Mouse (Mus musculus) midbrain, postnatal 0 days (tissue): ENCODE data around the gene Bdp1. TPM values are rescaled to one million over a fixed set of nuclear protein-coding genes. Genes with fewer than 3 reads are reported as not detected.
A peak's percentile ranks its signal among the peaks of the same experiment; 100 is the strongest.

ENCODE experiments used
- ATAC-seq: fragments of 200-750 bp; cut with Nextera tagmentation; 2 replicates; pipeline ENCODE4 v1.8.0; 2017; ENCODE audit warnings: moderate number of reproducible peaks, mild to moderate bottlenecking, moderate TSS enrichment, moderate library complexity; ENCODE audit not compliant: low FRiP score
- DNase-seq: peaks from one replicate; pipeline ENCODE4 v3.0.0-alpha.2; 2015; ENCODE audit warnings: low spot score
- H3K27ac ChIP-seq: fragments of 300-500 bp; sonication (generic); 2 replicates; pipeline ENCODE4 v1.5.1; 2014; ENCODE audit warnings: low read depth, mild to moderate bottlenecking, low read length, mixed read lengths
- H3K27me3 ChIP-seq: fragments of 300-500 bp; sonication (generic); 2 replicates; pipeline ENCODE4 v1.6.1; 2014; ENCODE audit warnings: low read length, control low read depth, mixed read lengths; ENCODE audit not compliant: insufficient read depth
- H3K36me3 ChIP-seq: fragments of 300-500 bp; sonication (generic); 2 replicates; pipeline ENCODE4 v1.6.1; 2014; ENCODE audit warnings: low read length, control low read depth, mixed read lengths; ENCODE audit not compliant: insufficient read depth
- H3K4me1 ChIP-seq: fragments of 300-500 bp; sonication (generic); 2 replicates; pipeline ENCODE4 v1.6.1; 2014; ENCODE audit warnings: mild to moderate bottlenecking, control low read depth, antibody characterized with exemption, low read length, mixed read lengths; ENCODE audit not compliant: insufficient read depth
- H3K4me2 ChIP-seq: fragments of 300-500 bp; sonication (generic); 2 replicates; pipeline ENCODE4 v1.6.1; 2014; ENCODE audit warnings: low read depth, mild to moderate bottlenecking, low read length, mixed read lengths; ENCODE audit not compliant: poor library complexity, severe bottlenecking
- H3K4me3 ChIP-seq: fragments of 300-500 bp; sonication (generic); 2 replicates; pipeline ENCODE4 v1.5.1; 2014; ENCODE audit warnings: low read depth, mild to moderate bottlenecking, low read length, moderate library complexity
- H3K9ac ChIP-seq: fragments of 300-500 bp; sonication (generic); replicated peaks from 2 replicates; pipeline ENCODE4 v1.6.1; 2014; ENCODE audit warnings: mild to moderate bottlenecking, low read length, moderate library complexity, mixed read lengths; ENCODE audit not compliant: poor library complexity, severe bottlenecking
- H3K9me3 ChIP-seq: fragments of 300-500 bp; sonication (generic); 2 replicates; pipeline ENCODE4 v1.6.1; 2016; ENCODE audit warnings: low read length, control low read depth
- CTCF ChIP-seq: IDR thresholded peaks from 2 replicates; pipeline ENCODE4 v1.5.1; 2016; ENCODE audit warnings: antibody characterized with exemption, mild to moderate bottlenecking
- WGBS: fragments of 180-500 bp; shearing (Covaris S2); extraction: QIAGEN DNeasy Blood & Tissue Kit; methylation state at CpG from one replicate; pipeline ENCODE4 v1.1.7; 2014; 5-methylcytosine and 5-hydroxymethylcytosine counted together
- polyA plus RNA-seq: library from polyadenylated mRNA; unstranded; fragments of >200 nt; fragmentation: Nextera tagmentation; extraction: Ambion mirVana; gene quantifications from 2 replicates; pipeline ENCODE4 v1.2.1, GENCODE M21; 2015
- total RNA-seq: library from RNA; depleted of rRNA; stranded (reverse); fragments of >200 nt; gene quantifications from 2 replicates; pipeline ENCODE4 v1.2.3, GENCODE M21; 2014; rRNA removed

Bdp1 gene
- total and polyA plus RNA-seq, 2 experiments from 2014 or later = 18.9 to 23.0 TPM

- Histone ChIP-seq H3K27me3 (no peaks in the 10 kb centered on the region), H3K4me2 (no peak overlapping the region)
- no peak for DNase-seq
These were observed 105.8 kb downstream of the Bdp1 start for GRCm38 (mm10) chr13:99998099-99998498.

DNA sequence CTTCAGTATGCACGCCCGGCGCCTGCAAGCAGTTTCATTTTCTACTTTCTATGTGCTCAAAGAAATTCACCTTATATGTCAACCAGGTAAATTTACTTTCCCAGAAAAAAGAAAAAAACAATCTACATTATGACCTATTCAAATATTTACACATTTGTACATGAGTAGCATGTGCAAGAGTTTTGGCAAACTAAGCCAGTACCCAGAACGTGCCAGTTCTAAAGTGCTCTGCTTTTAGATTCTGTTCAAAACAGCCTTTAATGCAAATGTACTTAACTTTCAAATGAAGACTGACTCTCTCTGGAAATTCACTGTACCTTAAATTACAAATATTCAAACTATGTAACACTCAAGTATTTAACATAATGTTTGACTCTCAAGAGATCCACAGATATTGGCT lies 114.3 kb downstream of the Bdp1 start:
- no peak for TF ChIP-seq CTCF
- Histone ChIP-seq H3K4me2 (no peak overlapping the region), H3K27ac (no peak overlapping the region), H3K9me3 (no peaks in the 10 kb centered on the region), H3K36me3 (peaks cover 18% of the 10 kb centered on the region), H3K27me3 (no peaks in the 10 kb centered on the region), H3K9ac (no peak overlapping the region), H3K4me3 (no peak overlapping the region), H3K4me1 (no peaks in the 10 kb centered on the region)
- DNase-seq (no peak), ATAC-seq (no peak)
- WGBS = 91% methylated on average over 4 of the region's 4 CpGs

More at GRCm38 (mm10) chr13:99998099-99998498, 105.8 kb downstream of the Bdp1 start:
- no peak for ATAC-seq
- WGBS = 88% methylated on average over 3 of the region's 3 CpGs
- no peaks in the 10 kb centered on the region for H3K9me3 ChIP-seq
- H3K4me1 ChIP-seq = no peaks in the 10 kb centered on the region
- H3K4me3 ChIP-seq = no peak overlapping the region
- TF ChIP-seq CTCF = peak; percentile 47
- no peak overlapping the region for H3K9ac ChIP-seq
- H3K27ac ChIP-seq = no peak overlapping the region
- H3K36me3 ChIP-seq = no peaks in the 10 kb centered on the region

GRCm38 (mm10) chr13:99983320-99983719 lies 120.5 kb downstream of the Bdp1 start:
- WGBS = 90% methylated on average over 1 of the region's 1 CpGs
- DNase-seq = no peak

GRCm38 (mm10) chr13:99979406-99979805 lies 124.5 kb downstream of the Bdp1 start:
- H3K9ac ChIP-seq = no peak overlapping the region
- H3K27ac ChIP-seq = no peak overlapping the region
- ATAC-seq (no peak), DNase-seq (no peak)
- H3K4me3 ChIP-seq = no peak overlapping the region
- H3K4me1 ChIP-seq = no peaks in the 10 kb centered on the region
- 68% methylated on average over 2 of the region's 2 CpGs for WGBS
- no peak overlapping the region for H3K4me2 ChIP-seq
- peaks cover 11% of the 10 kb centered on the region for H3K36me3 ChIP-seq
- TF ChIP-seq CTCF = no peak
- H3K27me3 ChIP-seq = no peaks in the 10 kb centered on the region
- no peaks in the 10 kb centered on the region for H3K9me3 ChIP-seq

More at GRCm38 (mm10) chr13:99983320-99983719, 120.5 kb downstream of the Bdp1 start:
- no peak overlapping the region for H3K9ac ChIP-seq
- no peaks in the 10 kb centered on the region for H3K9me3 ChIP-seq
- no peaks in the 10 kb centered on the region for H3K4me1 ChIP-seq
- no peaks in the 10 kb centered on the region for H3K27me3 ChIP-seq
- H3K4me2 ChIP-seq = no peak overlapping the region
- no peak for ATAC-seq
- peaks cover 18% of the 10 kb centered on the region for H3K36me3 ChIP-seq
- H3K4me3 ChIP-seq = no peak overlapping the region
- no peak overlapping the region for H3K27ac ChIP-seq
- peak; percentile 46 for TF ChIP-seq CTCF

DNA sequence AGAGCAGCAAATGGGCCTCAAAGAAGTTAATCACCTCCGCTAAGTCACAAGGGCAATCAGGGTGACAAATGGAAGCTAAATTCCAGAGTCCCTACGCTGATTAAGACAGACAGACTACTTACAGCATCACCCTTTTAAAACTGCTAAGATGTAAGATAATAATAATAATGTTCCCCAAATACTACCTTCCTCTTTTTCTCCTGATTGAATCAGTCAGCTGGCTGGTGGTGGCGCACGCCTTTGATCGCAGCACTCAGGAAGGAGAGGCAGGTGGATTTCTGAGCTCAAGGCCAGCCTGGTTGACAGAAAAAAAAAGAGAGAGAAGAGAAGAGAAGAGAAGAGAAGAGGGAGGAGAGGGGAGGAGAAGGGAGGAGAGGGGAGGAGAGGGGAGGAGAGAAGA lies 133.8 kb downstream of the Bdp1 start:
- H3K9me3 ChIP-seq = no peaks in the 10 kb centered on the region
- H3K27ac ChIP-seq = no peak overlapping the region
- H3K4me2 ChIP-seq = no peak overlapping the region
- no peak for TF ChIP-seq CTCF
- H3K9ac ChIP-seq = no peak overlapping the region
- peaks cover 27% of the 10 kb centered on the region; the same call in 1 of the 2 replicates for H3K36me3 ChIP-seq
- no peaks in the 10 kb centered on the region for H3K27me3 ChIP-seq
- no peak overlapping the region for H3K4me3 ChIP-seq
- DNase-seq = no peak
- no peak for ATAC-seq
- 92% methylated on average over 5 of the region's 5 CpGs for WGBS
- no peaks in the 10 kb centered on the region for H3K4me1 ChIP-seq

Other genes starting within 250 kb of the Bdp1 start
- gene Cartpt, start 203.0 kb downstream of the Bdp1 start, total RNA-seq = 9.2 and 16.1 TPM in 2 replicates
- gene Cartpt, start 203.0 kb downstream of the Bdp1 start, polyA plus RNA-seq = 24.8 and 28.4 TPM in 2 replicates
- 23.5 and 27.3 TPM in 2 replicates for gene Mccc2, start 88.4 kb downstream of the Bdp1 start, total RNA-seq
- gene Mccc2, start 88.4 kb downstream of the Bdp1 start, polyA plus RNA-seq = 32.5 and 34.5 TPM in 2 replicates
- gene Serf1, start 3.9 kb upstream of the Bdp1 start, total RNA-seq = 99.5 and 110 TPM in 2 replicates
- 389 and 390 TPM in 2 replicates for gene Serf1, start 3.9 kb upstream of the Bdp1 start, polyA plus RNA-seq
- gene Smn1, start 20.8 kb upstream of the Bdp1 start, total RNA-seq = 20.9 and 33.1 TPM in 2 replicates
- 44.9 and 46.2 TPM in 2 replicates for gene Smn1, start 20.8 kb upstream of the Bdp1 start, polyA plus RNA-seq
- gene Naip2, start 98.0 kb upstream of the Bdp1 start, total RNA-seq = 0.28 and 0.38 TPM in 2 replicates
- 0.06 and 0.10 TPM in 2 replicates for gene Naip2, start 98.0 kb upstream of the Bdp1 start, polyA plus RNA-seq
- gene Naip5, start 142.3 kb upstream of the Bdp1 start, total RNA-seq = 0.11 and 0.47 TPM in 2 replicates
- 0.11 and 0.20 TPM in 2 replicates for gene Naip5, start 142.3 kb upstream of the Bdp1 start, polyA plus RNA-seq
- 0.19 and 0.66 TPM in 2 replicates for gene Naip6, start 213.6 kb upstream of the Bdp1 start, total RNA-seq
- gene Naip6, start 213.6 kb upstream of the Bdp1 start, polyA plus RNA-seq = 0.04 and 0.10 TPM in 2 replicates